ENCODE assay signal across 9 mouse cellular contexts in genomic region chr5:28293990-28294389, GRCm38 (mm10). TPM values are rescaled to one million over a fixed set of nuclear protein-coding genes. Genes with fewer than 3 reads are reported as not detected.
DNase-seq lines count a peak whose midpoint lies in the region; ATAC-seq lines count a peak whose summit lies in the region.
"Had no signal": no experiment of that assay in that cellular context is flagged by ENCODE, and none has a peak within 500 bp of the region (broad histone marks: within the 10 kb centered on the region; RNA-seq: fewer than 3 reads in every experiment).

No protein-coding gene starts in this region.

- H3K36me3 ChIP-seq in heart, embryonic 10.5 days, result no peaks in the 10 kb centered on the region
- H3K36me3 ChIP-seq: midbrain, embryonic 12.5 days had no signal

- no peaks in the 10 kb centered on the region for H3K9me3 ChIP-seq in heart, embryonic 10.5 days
- H3K9me3 ChIP-seq: midbrain, embryonic 12.5 days had no signal

- no peaks in the 10 kb centered on the region for H3K4me1 ChIP-seq in heart, embryonic 10.5 days

- H3K27ac ChIP-seq in heart, embryonic 10.5 days, result no peak overlapping the region
- H3K27ac ChIP-seq: midbrain, embryonic 12.5 days had no signal

- peak; percentile 87 for DNase-seq in cerebellum, adult 11 months
- peak; percentile 76 for DNase-seq in adrenal gland, adult 2 months
- peak; percentile 79 for DNase-seq in embryo, embryonic 9.5 days (ENCODE audit: extremely low spot score)
- DNase-seq in heart, embryonic 10.5 days (ENCODE audit: low spot score), result peak; percentile 84
- DNase-seq in layer of hippocampus, postnatal 36 days, result peak; percentile 75 to 79
- peak; percentile 80 for DNase-seq in mesoderm, embryonic 11.5 days (ENCODE audit: low read depth, low spot score)
- DNase-seq in spleen, postnatal 10 days (ENCODE audit: low spot score in 2 of 2), result peak; percentile 89 to 92

- 9% methylated on average over 6 of the region's 6 CpGs for WGBS in heart, embryonic 10.5 days

- no peak overlapping the region for H3K4me3 ChIP-seq in heart, embryonic 10.5 days
- H3K4me3 ChIP-seq: midbrain, embryonic 12.5 days had no signal

- H3K27me3 ChIP-seq in heart, embryonic 10.5 days (ENCODE audit: insufficient read depth, poor library complexity, severe bottlenecking), result peaks cover 4% of the 10 kb centered on the region; the same call in 1 of the 2 replicates
- H3K27me3 ChIP-seq: midbrain, embryonic 12.5 days had no signal

- ATAC-seq in cerebellum, adult (ENCODE audit: insufficient number of reproducible peaks, low FRiP score, low TSS enrichment), result no peak

RNA-seq across cellular contexts. Expression of gene Rbm33, which starts 22.9 kb away (rescaled TPM):
- total RNA-seq in adrenal gland, adult 2 months (2021), result 10 to 100 TPM; 34.4 to 48.4 TPM
- polyA plus RNA-seq in adrenal gland, adult 2 months (2012; rRNA removed), result 26.4 and 36.5 TPM in 2 replicates
- polyA plus RNA-seq in heart, embryonic 10.5 days (2016; fragmentation: Nextera tagmentation; extraction: Ambion mirVana), result 9.6 and 9.9 TPM in 2 replicates
- 10 to 100 TPM; 67.4 to 74.1 TPM for total RNA-seq in layer of hippocampus, postnatal 36 days (2021)

RNA-seq across cellular contexts. Expression of gene Cnpy1, which starts 48.4 kb away (rescaled TPM):
- total RNA-seq in adrenal gland, adult 2 months (2021), result not detected
- not detected in 2 replicates for polyA plus RNA-seq in adrenal gland, adult 2 months (2012; rRNA removed)
- polyA plus RNA-seq in heart, embryonic 10.5 days (2016; fragmentation: Nextera tagmentation; extraction: Ambion mirVana), result 0.44 TPM in 1 of 2 replicates, not detected in the other
- total RNA-seq in layer of hippocampus, postnatal 36 days (2021), result under 1 TPM; 0.32 to 0.94 TPM
